Mouse (Mus musculus): ENCODE results near the gene Lpgat1.
A peak's percentile ranks its signal among the peaks of the same experiment; 100 is the strongest.

Lpgat1 gene

DNA sequence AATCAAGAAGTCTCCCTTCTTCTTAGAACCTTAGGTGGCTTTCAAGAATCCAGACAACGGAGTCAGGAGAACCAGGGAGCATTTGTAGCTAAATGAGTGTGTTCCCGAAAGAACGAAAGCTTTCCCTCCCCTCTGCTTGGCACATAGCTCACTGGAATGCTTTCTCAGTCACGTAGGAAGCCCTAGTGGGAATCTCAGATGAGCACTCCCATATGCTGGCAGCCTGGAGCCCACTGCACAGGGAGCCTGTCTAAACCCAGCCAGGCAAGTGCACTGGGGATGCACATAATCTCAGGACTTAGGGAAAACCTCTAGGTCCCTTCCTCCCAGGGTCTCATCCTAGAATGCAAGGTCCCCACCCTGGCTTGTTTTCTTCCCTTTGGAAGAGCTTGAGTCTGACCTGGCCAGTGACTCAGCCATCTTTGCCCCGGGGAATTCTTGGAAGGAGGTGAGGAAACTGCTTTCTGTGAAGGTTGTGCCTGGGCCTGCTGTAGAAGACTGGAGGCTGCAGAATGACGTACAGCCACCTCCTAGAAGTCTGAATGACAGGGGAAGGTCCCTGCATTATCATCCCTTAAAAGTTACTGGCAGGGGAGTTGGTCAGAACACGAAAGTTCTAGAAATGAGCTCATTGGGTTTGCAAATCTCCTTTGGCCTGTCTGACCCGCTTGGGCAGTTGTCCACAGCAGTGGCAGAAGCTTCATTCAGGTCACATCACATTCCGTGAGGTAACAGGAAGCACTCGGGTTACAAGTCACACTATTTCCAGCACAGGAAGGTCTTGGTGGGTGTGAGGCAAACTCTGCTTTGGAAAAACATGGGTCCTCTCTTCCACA lies 85.4 kb downstream of the Lpgat1 start:
- Histone ChIP-seq H3K36me3 (ENCODE audit: insufficient read depth, low read length) (no peaks in the 10 kb centered on the region), H3K4me3 (replicated peaks; ENCODE audit: low read length) (no peak overlapping the region), H3K9me3 (ENCODE audit: low read length) (peaks cover 25% of the 10 kb centered on the region), H3K4me1 (replicated peaks; ENCODE audit: low read depth, low read length) (peaks cover 33% of the 10 kb centered on the region), H3K27me3 (ENCODE audit: insufficient read depth, low read length) (no peaks in the 10 kb centered on the region)
- no peak for TF ChIP-seq NANOG (IDR thresholded peaks at IDR 0.05; ENCODE audit: borderline replicate concordance, low read length)
- TF ChIP-seq POU5F1 (IDR thresholded peaks at IDR 0.05; ENCODE audit: borderline replicate concordance, low read length), result no peak
- no peak for TF ChIP-seq CTCF (conservative IDR thresholded peaks at IDR 0.05; ENCODE audit: low read length)

GRCm38 (mm10) chr1:191804747-191805146 lies 87.1 kb downstream of the Lpgat1 start:
- Histone ChIP-seq H3K4me3 (replicated peaks; ENCODE audit: low read length) (no peak overlapping the region), H3K9me3 (ENCODE audit: low read length) (peaks cover 13% of the 10 kb centered on the region), H3K36me3 (ENCODE audit: insufficient read depth, low read length) (no peaks in the 10 kb centered on the region), H3K4me1 (replicated peaks; ENCODE audit: low read depth, low read length) (peaks cover 33% of the 10 kb centered on the region), H3K27me3 (ENCODE audit: insufficient read depth, low read length) (no peaks in the 10 kb centered on the region)
- TF ChIP-seq CTCF (conservative IDR thresholded peaks at IDR 0.05; ENCODE audit: low read length) (no peak), POU5F1 (IDR thresholded peaks at IDR 0.05; ENCODE audit: borderline replicate concordance, low read length) (no peak), NANOG (IDR thresholded peaks at IDR 0.05; ENCODE audit: borderline replicate concordance, low read length) (no peak)

DNA sequence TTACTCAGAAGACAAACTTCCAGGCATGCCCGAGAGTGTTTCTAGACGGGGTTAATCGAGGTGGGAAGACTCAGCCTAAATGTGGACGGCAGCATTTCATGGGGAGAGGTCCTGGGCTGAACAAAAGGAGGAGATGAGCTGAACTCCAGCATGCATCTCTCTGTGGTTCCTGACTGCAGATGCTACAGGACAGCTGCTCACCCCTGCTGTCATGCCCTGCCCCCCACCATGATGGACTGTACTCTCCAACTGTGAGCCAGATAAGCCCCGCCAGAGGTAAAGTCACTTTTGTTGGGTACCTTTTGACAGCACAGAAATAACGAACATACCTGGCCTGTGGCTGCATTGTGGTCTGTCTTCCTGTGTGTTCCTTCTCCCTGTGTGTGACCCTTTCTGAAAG lies 88.2 kb downstream of the Lpgat1 start:
- no peak overlapping the region for H3K4me3 ChIP-seq (replicated peaks; ENCODE audit: low read length)
- no peaks in the 10 kb centered on the region for H3K27me3 ChIP-seq (ENCODE audit: insufficient read depth, low read length)
- TF ChIP-seq POU5F1 (IDR thresholded peaks at IDR 0.05; ENCODE audit: borderline replicate concordance, low read length) (no peak), NANOG (IDR thresholded peaks at IDR 0.05; ENCODE audit: borderline replicate concordance, low read length) (no peak), CTCF (conservative IDR thresholded peaks at IDR 0.05; ENCODE audit: low read length) (no peak)
- H3K4me1 ChIP-seq (replicated peaks; ENCODE audit: low read depth, low read length), result peaks cover 33% of the 10 kb centered on the region
- no peaks in the 10 kb centered on the region for H3K36me3 ChIP-seq (ENCODE audit: insufficient read depth, low read length)
- H3K9me3 ChIP-seq (ENCODE audit: low read length), result peaks cover 3% of the 10 kb centered on the region

DNA sequence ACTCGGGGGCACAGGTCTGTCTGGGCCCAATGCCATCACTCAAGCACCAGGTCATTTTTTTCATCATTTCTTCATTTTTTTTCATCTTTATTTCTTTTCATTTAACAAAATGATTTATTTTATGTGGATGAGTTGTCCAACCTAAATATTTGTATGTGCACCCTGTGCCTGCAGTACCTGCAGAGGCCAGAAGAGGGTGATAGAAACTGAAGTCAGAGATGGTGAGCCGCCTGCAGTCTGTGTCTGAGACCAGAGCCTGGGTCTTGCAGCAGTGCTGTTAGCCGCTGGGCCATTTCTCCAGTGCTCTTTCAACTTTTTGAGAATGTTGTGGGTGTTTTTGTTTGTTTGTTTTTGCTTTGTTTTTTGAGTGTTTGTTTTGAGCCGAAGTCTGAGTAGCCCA lies 89.1 kb downstream of the Lpgat1 start:
- no peak for TF ChIP-seq NANOG (IDR thresholded peaks at IDR 0.05; ENCODE audit: borderline replicate concordance, low read length)
- peak; percentile 93 for TF ChIP-seq CTCF (conservative IDR thresholded peaks at IDR 0.05; ENCODE audit: low read length)
- no peak for TF ChIP-seq POU5F1 (IDR thresholded peaks at IDR 0.05; ENCODE audit: borderline replicate concordance, low read length)
- H3K4me1 ChIP-seq (replicated peaks; ENCODE audit: low read depth, low read length), result peaks cover 33% of the 10 kb centered on the region
- H3K27me3 ChIP-seq (ENCODE audit: insufficient read depth, low read length), result no peaks in the 10 kb centered on the region
- H3K9me3 ChIP-seq (ENCODE audit: low read length), result no peaks in the 10 kb centered on the region
- no peak overlapping the region for H3K4me3 ChIP-seq (replicated peaks; ENCODE audit: low read length)
- no peaks in the 10 kb centered on the region for H3K36me3 ChIP-seq (ENCODE audit: insufficient read depth, low read length)

GRCm38 (mm10) chr1:191807979-191808378 lies 90.3 kb downstream of the Lpgat1 start:
- Histone ChIP-seq H3K27me3 (ENCODE audit: insufficient read depth, low read length) (no peaks in the 10 kb centered on the region), H3K4me1 (replicated peaks; ENCODE audit: low read depth, low read length) (peaks cover 23% of the 10 kb centered on the region), H3K4me3 (replicated peaks; ENCODE audit: low read length) (no peak overlapping the region), H3K9me3 (ENCODE audit: low read length) (no peaks in the 10 kb centered on the region), H3K36me3 (ENCODE audit: insufficient read depth, low read length) (no peaks in the 10 kb centered on the region)
- TF ChIP-seq POU5F1 (IDR thresholded peaks at IDR 0.05; ENCODE audit: borderline replicate concordance, low read length) (no peak), NANOG (IDR thresholded peaks at IDR 0.05; ENCODE audit: borderline replicate concordance, low read length) (no peak), CTCF (conservative IDR thresholded peaks at IDR 0.05; ENCODE audit: low read length) (no peak)

DNA sequence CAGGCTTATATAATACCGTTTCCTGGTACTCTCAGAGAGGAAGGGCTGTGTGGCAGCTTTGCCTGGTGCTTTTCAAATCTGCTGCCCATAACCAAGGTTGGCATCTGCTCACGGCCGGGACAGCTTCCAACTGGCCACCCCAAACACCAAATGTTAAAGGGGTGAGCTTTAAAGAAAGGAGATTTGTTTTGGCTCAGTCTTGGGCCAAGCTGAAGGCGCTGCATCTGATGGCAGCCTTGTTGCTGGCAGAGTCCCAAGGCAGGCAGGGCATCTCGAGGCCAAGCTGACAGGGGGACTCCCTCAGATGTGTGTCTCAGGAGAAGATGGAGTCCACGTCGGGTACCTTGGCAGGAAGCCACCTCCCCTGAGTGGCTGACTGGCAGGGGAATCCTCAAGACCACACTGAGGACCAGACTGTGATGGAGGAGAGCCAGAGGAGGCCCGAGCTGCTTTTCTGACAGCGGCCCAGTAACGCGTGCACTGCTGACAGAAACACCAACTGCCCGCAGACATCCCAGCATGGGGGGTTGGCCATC lies 91.1 kb downstream of the Lpgat1 start:
- Histone ChIP-seq H3K4me3 (replicated peaks; ENCODE audit: low read length) (no peak overlapping the region), H3K27me3 (ENCODE audit: insufficient read depth, low read length) (no peaks in the 10 kb centered on the region), H3K9me3 (ENCODE audit: low read length) (no peaks in the 10 kb centered on the region), H3K36me3 (ENCODE audit: insufficient read depth, low read length) (no peaks in the 10 kb centered on the region), H3K4me1 (replicated peaks; ENCODE audit: low read depth, low read length) (peaks cover 16% of the 10 kb centered on the region)
- no peak for TF ChIP-seq NANOG (IDR thresholded peaks at IDR 0.05; ENCODE audit: borderline replicate concordance, low read length)
- TF ChIP-seq POU5F1 (IDR thresholded peaks at IDR 0.05; ENCODE audit: borderline replicate concordance, low read length), result no peak
- no peak for TF ChIP-seq CTCF (conservative IDR thresholded peaks at IDR 0.05; ENCODE audit: low read length)

GRCm38 (mm10) chr1:191811774-191812173 lies 94.1 kb downstream of the Lpgat1 start:
- no peaks in the 10 kb centered on the region for H3K27me3 ChIP-seq (ENCODE audit: insufficient read depth, low read length)
- H3K36me3 ChIP-seq (ENCODE audit: insufficient read depth, low read length), result no peaks in the 10 kb centered on the region
- H3K9me3 ChIP-seq (ENCODE audit: low read length), result no peaks in the 10 kb centered on the region
- no peak for TF ChIP-seq POU5F1 (IDR thresholded peaks at IDR 0.05; ENCODE audit: borderline replicate concordance, low read length)
- TF ChIP-seq NANOG (IDR thresholded peaks at IDR 0.05; ENCODE audit: borderline replicate concordance, low read length), result no peak
- TF ChIP-seq CTCF (conservative IDR thresholded peaks at IDR 0.05; ENCODE audit: low read length), result no peak
- peaks cover 30% of the 10 kb centered on the region for H3K4me1 ChIP-seq (replicated peaks; ENCODE audit: low read depth, low read length)
- H3K4me3 ChIP-seq (replicated peaks; ENCODE audit: low read length), result no peak overlapping the region

DNA sequence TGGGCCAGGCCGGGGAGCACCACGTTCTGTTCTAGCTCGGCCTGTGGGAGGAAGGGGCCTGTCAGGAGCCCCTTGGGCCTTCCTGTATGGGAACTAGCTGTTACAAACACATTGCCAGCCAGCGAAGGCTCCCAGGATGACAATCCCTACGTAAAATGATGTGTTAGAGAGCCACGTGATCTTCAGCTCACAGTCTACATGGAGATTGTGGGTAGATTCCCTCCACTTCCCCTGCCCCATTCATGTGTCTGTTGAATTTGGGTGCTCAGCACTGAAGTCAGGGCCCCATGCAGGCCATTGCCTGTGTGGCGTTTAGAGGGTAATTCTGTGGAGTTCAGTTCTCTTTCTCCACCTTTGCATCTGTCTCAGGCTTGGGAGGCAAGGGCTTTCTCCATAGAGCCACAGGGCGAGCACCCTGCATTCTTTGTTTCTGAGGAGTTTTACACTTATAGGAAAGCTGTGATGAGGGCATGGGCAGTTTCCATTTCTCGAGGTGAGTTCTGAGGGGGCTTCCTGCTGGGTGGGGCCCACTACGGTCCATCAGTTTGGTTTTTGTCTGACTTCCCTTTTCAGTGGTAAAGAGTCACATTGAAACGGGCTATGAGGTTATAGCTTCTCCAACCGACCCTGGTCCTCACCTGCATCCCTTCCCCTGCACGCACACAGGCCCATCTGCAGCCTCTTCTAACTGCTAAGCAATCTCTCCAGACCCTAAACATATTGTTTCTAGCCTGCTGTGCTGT lies 95.5 kb downstream of the Lpgat1 start:
- Histone ChIP-seq H3K4me1 (replicated peaks; ENCODE audit: low read depth, low read length) (peaks cover 34% of the 10 kb centered on the region), H3K36me3 (ENCODE audit: insufficient read depth, low read length) (no peaks in the 10 kb centered on the region), H3K9me3 (ENCODE audit: low read length) (no peaks in the 10 kb centered on the region), H3K27me3 (ENCODE audit: insufficient read depth, low read length) (no peaks in the 10 kb centered on the region), H3K4me3 (replicated peaks; ENCODE audit: low read length) (no peak overlapping the region)
- TF ChIP-seq NANOG (IDR thresholded peaks at IDR 0.05; ENCODE audit: borderline replicate concordance, low read length), result no peak
- TF ChIP-seq POU5F1 (IDR thresholded peaks at IDR 0.05; ENCODE audit: borderline replicate concordance, low read length), result no peak
- no peak for TF ChIP-seq CTCF (conservative IDR thresholded peaks at IDR 0.05; ENCODE audit: low read length)
